Mouse (Mus musculus): ENCODE results near the gene Naa38. TPM values are rescaled to one million over a fixed set of nuclear protein-coding genes. Genes with fewer than 3 reads are reported as not detected.
"Not testable (repeated sequence)": the region's sequence is repeated elsewhere in the genome, so short reads cannot be mapped to it uniquely, and the experiment has no call there.

The Naa38 gene
- polyA plus RNA-seq (2014; fragmentation: Nextera tagmentation; extraction: Ambion mirVana) = 97.6 and 123 TPM in 2 replicates

- peak; percentile 95 for DNase-seq
- peaks cover 17% of the 10 kb centered on the region; the same call in 1 of the 2 replicates for H3K4me1 ChIP-seq (ENCODE audit: control insufficient read depth, insufficient read depth, low read length)
- peak; percentile 77 for ATAC-seq (ENCODE audit: low FRiP score, low TSS enrichment)
- peak within 1 kb of the TSS; percentile 65 for H3K4me3 ChIP-seq (replicated peaks; ENCODE audit: low read depth, low read length)
- H3K4me2 ChIP-seq (ENCODE audit: low read length) = peak within 1 kb of the TSS; percentile 84
- peaks cover 28% of the 10 kb centered on the region for H3K36me3 ChIP-seq (ENCODE audit: control insufficient read depth, insufficient read depth, low read length)
- under 1% methylated on average over 24 of the region's 24 CpGs for WGBS
- H3K9ac ChIP-seq (replicated peaks; ENCODE audit: low read length) = peak within 1 kb of the TSS; percentile 73
- H3K27me3 ChIP-seq (ENCODE audit: control insufficient read depth, insufficient read depth, low read length); H3K9me3 ChIP-seq (ENCODE audit: control insufficient read depth, low read length): not testable (repeated sequence)
- peak within 1 kb of the TSS; percentile 96 for H3K27ac ChIP-seq (replicated peaks; ENCODE audit: low read depth, low read length)
Observed at GRCm38 (mm10) chr11:69395235-69395633, at the start of gene Naa38, which contains the start of gene Cyb5d1. Naa38 (plus strand) TSS chr11:69395487. Cyb5d1 (minus strand) TSS chr11:69395631.

- no peak overlapping the region for H3K9ac ChIP-seq (replicated peaks; ENCODE audit: low read length)
- H3K4me1 ChIP-seq (ENCODE audit: control insufficient read depth, insufficient read depth, low read length) = peaks cover 7% of the 10 kb centered on the region
- no peak overlapping the region for H3K4me3 ChIP-seq (replicated peaks; ENCODE audit: low read depth, low read length)
- H3K9me3 ChIP-seq (ENCODE audit: control insufficient read depth, low read length) = no peaks in the 10 kb centered on the region
- WGBS = 91% methylated on average over 24 of the region's 26 CpGs
- H3K27ac ChIP-seq (replicated peaks; ENCODE audit: low read depth, low read length) = no peak overlapping the region
- DNase-seq (no peak), ATAC-seq (ENCODE audit: low FRiP score, low TSS enrichment) (no peak)
- peaks cover 93% of the 10 kb centered on the region for H3K36me3 ChIP-seq (ENCODE audit: control insufficient read depth, insufficient read depth, low read length)
- H3K4me2 ChIP-seq (ENCODE audit: low read length) = no peak overlapping the region
- H3K27me3 ChIP-seq (ENCODE audit: control insufficient read depth, insufficient read depth, low read length) = no peaks in the 10 kb centered on the region
Observed at GRCm38 (mm10) chr11:69346441-69346840, 48.8 kb upstream of the Naa38 start.

DNA sequence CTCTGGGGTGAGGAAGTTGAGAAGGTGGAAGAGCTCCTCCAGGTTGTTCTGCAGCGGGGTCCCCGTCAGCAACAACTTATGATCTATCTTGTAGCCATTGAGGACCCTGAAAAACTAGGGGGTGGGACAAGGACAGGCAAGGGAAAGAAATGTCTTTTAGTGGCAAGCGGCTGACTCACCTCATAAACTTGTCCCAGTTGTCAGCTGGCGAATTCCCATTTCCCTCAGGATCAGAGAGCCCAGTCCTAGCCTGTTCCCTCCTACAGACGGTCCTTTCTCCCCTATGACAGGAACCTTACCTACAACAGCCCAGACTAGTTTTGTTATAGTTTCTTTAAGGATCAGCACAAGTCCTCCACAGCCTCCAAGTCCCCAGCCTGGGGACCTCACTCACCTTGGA lies 38.7 kb upstream of the Naa38 start:
- H3K27ac ChIP-seq (replicated peaks; ENCODE audit: low read depth, low read length) = no peak overlapping the region
- DNase-seq = no peak
- H3K36me3 ChIP-seq (ENCODE audit: control insufficient read depth, insufficient read depth, low read length) = peaks cover 99% of the 10 kb centered on the region
- no peak overlapping the region for H3K9ac ChIP-seq (replicated peaks; ENCODE audit: low read length)
- no peaks in the 10 kb centered on the region for H3K27me3 ChIP-seq (ENCODE audit: control insufficient read depth, insufficient read depth, low read length)
- H3K4me2 ChIP-seq (ENCODE audit: low read length) = no peak overlapping the region
- H3K4me1 ChIP-seq (ENCODE audit: control insufficient read depth, insufficient read depth, low read length) = no peaks in the 10 kb centered on the region
- WGBS = 94% methylated on average over 5 of the region's 5 CpGs
- H3K9me3 ChIP-seq (ENCODE audit: control insufficient read depth, low read length) = no peaks in the 10 kb centered on the region
- ATAC-seq (ENCODE audit: low FRiP score, low TSS enrichment) = no peak
- no peak overlapping the region for H3K4me3 ChIP-seq (replicated peaks; ENCODE audit: low read depth, low read length)

DNA sequence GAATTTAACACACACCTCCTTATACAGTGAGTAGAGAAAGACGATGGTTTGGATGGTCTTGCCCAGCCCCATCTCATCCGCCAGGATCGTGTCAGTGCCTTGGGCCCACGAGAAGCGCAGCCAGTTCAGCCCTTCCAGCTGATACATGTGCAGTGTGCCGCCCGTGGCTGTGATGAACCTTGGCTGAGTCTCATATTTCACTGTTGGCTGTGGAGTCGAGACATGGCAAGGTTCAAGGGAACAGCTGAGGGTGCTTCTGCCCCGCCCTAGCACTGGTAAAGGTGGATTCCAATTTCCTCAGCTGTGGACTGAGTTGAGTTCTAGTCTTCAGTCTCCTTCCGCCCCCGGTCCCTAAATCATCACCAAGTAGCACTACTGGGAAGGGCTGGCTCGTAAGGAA lies 37.6 kb upstream of the Naa38 start:
- H3K36me3 ChIP-seq (ENCODE audit: control insufficient read depth, insufficient read depth, low read length) = peaks cover 99% of the 10 kb centered on the region
- no peaks in the 10 kb centered on the region for H3K4me1 ChIP-seq (ENCODE audit: control insufficient read depth, insufficient read depth, low read length)
- no peak overlapping the region for H3K9ac ChIP-seq (replicated peaks; ENCODE audit: low read length)
- no peak overlapping the region for H3K4me3 ChIP-seq (replicated peaks; ENCODE audit: low read depth, low read length)
- H3K27ac ChIP-seq (replicated peaks; ENCODE audit: low read depth, low read length) = no peak overlapping the region
- no peaks in the 10 kb centered on the region for H3K9me3 ChIP-seq (ENCODE audit: control insufficient read depth, low read length)
- no peak overlapping the region for H3K4me2 ChIP-seq (ENCODE audit: low read length)
- DNase-seq (no peak), ATAC-seq (ENCODE audit: low FRiP score, low TSS enrichment) (no peak)
- H3K27me3 ChIP-seq (ENCODE audit: control insufficient read depth, insufficient read depth, low read length) = no peaks in the 10 kb centered on the region
- 95% methylated on average over 12 of the region's 12 CpGs for WGBS

GRCm38 (mm10) chr11:69362021-69362420 lies 33.3 kb upstream of the Naa38 start:
- Histone ChIP-seq H3K4me2 (ENCODE audit: low read length) (no peak overlapping the region), H3K27me3 (ENCODE audit: control insufficient read depth, insufficient read depth, low read length) (no peaks in the 10 kb centered on the region), H3K4me1 (ENCODE audit: control insufficient read depth, insufficient read depth, low read length) (peaks cover 23% of the 10 kb centered on the region), H3K9me3 (ENCODE audit: control insufficient read depth, low read length) (no peaks in the 10 kb centered on the region), H3K27ac (replicated peaks; ENCODE audit: low read depth, low read length) (no peak overlapping the region), H3K36me3 (ENCODE audit: control insufficient read depth, insufficient read depth, low read length) (peaks cover 73% of the 10 kb centered on the region), H3K9ac (replicated peaks; ENCODE audit: low read length) (no peak overlapping the region), H3K4me3 (replicated peaks; ENCODE audit: low read depth, low read length) (no peak overlapping the region)
- WGBS = 73% methylated on average over 7 of the region's 7 CpGs
- no peak for DNase-seq
- ATAC-seq (ENCODE audit: low FRiP score, low TSS enrichment) = no peak

GRCm38 (mm10) chr11:69362479-69362878 lies 32.8 kb upstream of the Naa38 start:
- ATAC-seq (ENCODE audit: low FRiP score, low TSS enrichment) = no peak
- no peaks in the 10 kb centered on the region for H3K9me3 ChIP-seq (ENCODE audit: control insufficient read depth, low read length)
- peaks cover 23% of the 10 kb centered on the region for H3K4me1 ChIP-seq (ENCODE audit: control insufficient read depth, insufficient read depth, low read length)
- WGBS = 94% methylated on average over 2 of the region's 2 CpGs
- H3K27me3 ChIP-seq (ENCODE audit: control insufficient read depth, insufficient read depth, low read length) = no peaks in the 10 kb centered on the region
- no peak overlapping the region for H3K4me2 ChIP-seq (ENCODE audit: low read length)
- no peak overlapping the region for H3K9ac ChIP-seq (replicated peaks; ENCODE audit: low read length)
- DNase-seq = no peak
- H3K27ac ChIP-seq (replicated peaks; ENCODE audit: low read depth, low read length) = no peak overlapping the region
- peaks cover 69% of the 10 kb centered on the region for H3K36me3 ChIP-seq (ENCODE audit: control insufficient read depth, insufficient read depth, low read length)
- no peak overlapping the region for H3K4me3 ChIP-seq (replicated peaks; ENCODE audit: low read depth, low read length)

- no peaks in the 10 kb centered on the region for H3K27me3 ChIP-seq (ENCODE audit: control insufficient read depth, insufficient read depth, low read length)
- peaks cover 27% of the 10 kb centered on the region for H3K4me1 ChIP-seq (ENCODE audit: control insufficient read depth, insufficient read depth, low read length)
- DNase-seq (no peak), ATAC-seq (ENCODE audit: low FRiP score, low TSS enrichment) (no peak)
- peak overlapping the region; percentile 96 for H3K4me2 ChIP-seq (ENCODE audit: low read length)
- no peak overlapping the region for H3K4me3 ChIP-seq (replicated peaks; ENCODE audit: low read depth, low read length)
- H3K36me3 ChIP-seq (ENCODE audit: control insufficient read depth, insufficient read depth, low read length) = peaks cover 50% of the 10 kb centered on the region
- no peaks in the 10 kb centered on the region for H3K9me3 ChIP-seq (ENCODE audit: control insufficient read depth, low read length)
- 54% methylated on average over 8 of the region's 8 CpGs for WGBS
- peak overlapping the region; percentile 100; the same call in 1 of the 2 replicates for H3K9ac ChIP-seq (replicated peaks; ENCODE audit: low read length)
- H3K27ac ChIP-seq (replicated peaks; ENCODE audit: low read depth, low read length) = peak overlapping the region; percentile 100; the same call in 1 of the 2 replicates
Observed at GRCm38 (mm10) chr11:69364376-69364775, 30.9 kb upstream of the Naa38 start.

GRCm38 (mm10) chr11:69364910-69365309 lies 30.4 kb upstream of the Naa38 start:
- ATAC-seq (ENCODE audit: low FRiP score, low TSS enrichment) (peak; percentile 59; the same call in 1 of the 2 replicates), DNase-seq (peak; percentile 89)
- Histone ChIP-seq H3K9me3 (ENCODE audit: control insufficient read depth, low read length) (no peaks in the 10 kb centered on the region), H3K4me3 (replicated peaks; ENCODE audit: low read depth, low read length) (peak overlapping the region; percentile 99; the same call in 1 of the 2 replicates), H3K9ac (replicated peaks; ENCODE audit: low read length) (peak overlapping the region; percentile 100; the same call in 1 of the 2 replicates), H3K36me3 (ENCODE audit: control insufficient read depth, insufficient read depth, low read length) (peaks cover 44% of the 10 kb centered on the region), H3K27me3 (ENCODE audit: control insufficient read depth, insufficient read depth, low read length) (no peaks in the 10 kb centered on the region), H3K4me1 (ENCODE audit: control insufficient read depth, insufficient read depth, low read length) (peaks cover 29% of the 10 kb centered on the region), H3K27ac (replicated peaks; ENCODE audit: low read depth, low read length) (peak overlapping the region; percentile 100), H3K4me2 (ENCODE audit: low read length) (peak overlapping the region; percentile 96)
- 3% methylated on average over 6 of the region's 6 CpGs for WGBS

DNA sequence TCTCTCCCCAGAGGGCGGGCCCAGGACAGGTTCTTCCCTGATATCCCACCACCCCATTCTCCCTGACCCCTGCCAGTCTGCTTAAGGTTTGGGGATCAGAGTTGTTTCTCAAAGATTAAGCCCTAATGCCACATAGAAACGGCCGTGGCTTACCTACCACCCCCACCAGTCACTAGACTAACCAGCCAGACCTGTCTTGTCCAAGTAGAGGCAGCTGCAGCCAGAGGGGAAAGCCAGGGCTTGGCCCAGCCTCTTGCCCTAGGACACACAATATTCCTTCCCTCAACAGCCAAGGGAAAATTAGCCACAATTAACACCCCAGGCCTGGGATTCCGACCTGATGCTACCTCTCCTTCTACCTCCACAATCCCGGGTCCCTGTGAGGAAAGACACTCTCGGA lies 29.6 kb upstream of the Naa38 start:
- WGBS = 25% methylated on average over 6 of the region's 6 CpGs
- Histone ChIP-seq H3K4me2 (ENCODE audit: low read length) (peak overlapping the region; percentile 96), H3K4me1 (ENCODE audit: control insufficient read depth, insufficient read depth, low read length) (peaks cover 33% of the 10 kb centered on the region), H3K36me3 (ENCODE audit: control insufficient read depth, insufficient read depth, low read length) (peaks cover 36% of the 10 kb centered on the region), H3K27ac (replicated peaks; ENCODE audit: low read depth, low read length) (peak overlapping the region; percentile 100), H3K4me3 (replicated peaks; ENCODE audit: low read depth, low read length) (peak overlapping the region; percentile 99), H3K27me3 (ENCODE audit: control insufficient read depth, insufficient read depth, low read length) (no peaks in the 10 kb centered on the region), H3K9me3 (ENCODE audit: control insufficient read depth, low read length) (no peaks in the 10 kb centered on the region), H3K9ac (replicated peaks; ENCODE audit: low read length) (peak overlapping the region; percentile 100)
- DNase-seq = no peak
- ATAC-seq (ENCODE audit: low FRiP score, low TSS enrichment) = no peak

Data from midbrain, embryonic 14.5 days (tissue).